Mouse (Mus musculus): ENCODE results near the gene Card19. TPM values are rescaled to one million over a fixed set of nuclear protein-coding genes. Genes with fewer than 3 reads are reported as not detected.

Gene Card19
- polyA plus RNA-seq, 1 experiment from 2014 or later: 81.2 TPM

- Histone ChIP-seq H3K9me3 (replicated peaks) (no peaks in the 10 kb centered on the region), H3K4me3 (no peak overlapping the region), H3K27ac (ENCODE audit: poor library complexity, severe bottlenecking) (no peak overlapping the region), H3K9ac (no peak overlapping the region), H3K36me3 (no peaks in the 10 kb centered on the region), H3K4me1 (replicated peaks) (peaks cover 18% of the 10 kb centered on the region), H3K27me3 (replicated peaks) (peaks cover 5% of the 10 kb centered on the region; the same call in 1 of the 2 replicates), H3K4me2 (no peak overlapping the region)
- no peak for ATAC-seq (ENCODE audit: insufficient number of reproducible peaks, low FRiP score)
- whole genome bisulfite sequencing: 86% methylated on average over 11 of the region's 11 CpGs
These were observed 45.2 kb downstream of the Card19 start for GRCm38 (mm10) chr13:49170623-49171022.

- Histone ChIP-seq H3K36me3 (no peaks in the 10 kb centered on the region), H3K4me3 (no peak overlapping the region), H3K4me2 (no peak overlapping the region), H3K9me3 (replicated peaks) (no peaks in the 10 kb centered on the region), H3K9ac (no peak overlapping the region), H3K4me1 (replicated peaks) (peaks cover 18% of the 10 kb centered on the region), H3K27me3 (replicated peaks) (peaks cover 5% of the 10 kb centered on the region; the same call in 1 of the 2 replicates), H3K27ac (ENCODE audit: poor library complexity, severe bottlenecking) (no peak overlapping the region)
- peak; percentile 52; the same call in 1 of the 2 replicates for ATAC-seq (ENCODE audit: insufficient number of reproducible peaks, low FRiP score)
- 14% methylated on average over 17 of the region's 17 CpGs for WGBS
These were observed 46.2 kb downstream of the Card19 start for GRCm38 (mm10) chr13:49169448-49170207.

- no peaks in the 10 kb centered on the region for H3K27me3 ChIP-seq (replicated peaks)
- H3K4me1 ChIP-seq (replicated peaks): peaks cover 11% of the 10 kb centered on the region
- no peak for ATAC-seq (ENCODE audit: insufficient number of reproducible peaks, low FRiP score)
- no peaks in the 10 kb centered on the region for H3K9me3 ChIP-seq (replicated peaks)
- no peak overlapping the region for H3K4me2 ChIP-seq
- H3K36me3 ChIP-seq: no peaks in the 10 kb centered on the region
- 66% methylated on average over 9 of the region's 9 CpGs for WGBS
- H3K9ac ChIP-seq: no peak overlapping the region
- no peak overlapping the region for H3K4me3 ChIP-seq
- H3K27ac ChIP-seq (ENCODE audit: poor library complexity, severe bottlenecking): no peak overlapping the region
These were observed 48.8 kb downstream of the Card19 start for GRCm38 (mm10) chr13:49167081-49167480.

- no peak overlapping the region for H3K4me3 ChIP-seq
- H3K9me3 ChIP-seq (replicated peaks): no peaks in the 10 kb centered on the region
These were observed 52.2 kb downstream of the Card19 start for GRCm38 (mm10) chr13:49163645-49164044.

GRCm38 (mm10) chr13:49162722-49163121 is 53.1 kb downstream of the Card19 start:
- Histone ChIP-seq H3K9me3 (replicated peaks) (no peaks in the 10 kb centered on the region), H3K9ac (no peak overlapping the region), H3K4me3 (no peak overlapping the region), H3K27me3 (replicated peaks) (peaks cover 14% of the 10 kb centered on the region), H3K27ac (ENCODE audit: poor library complexity, severe bottlenecking) (no peak overlapping the region), H3K4me2 (no peak overlapping the region), H3K36me3 (no peaks in the 10 kb centered on the region), H3K4me1 (replicated peaks) (no peaks in the 10 kb centered on the region)
- 65% methylated on average over 4 of the region's 4 CpGs for WGBS
- no peak for ATAC-seq (ENCODE audit: insufficient number of reproducible peaks, low FRiP score)

More at GRCm38 (mm10) chr13:49163645-49164044, 52.2 kb downstream of the Card19 start:
- H3K4me1 ChIP-seq (replicated peaks): no peaks in the 10 kb centered on the region
- no peak overlapping the region for H3K9ac ChIP-seq
- no peak for ATAC-seq (ENCODE audit: insufficient number of reproducible peaks, low FRiP score)
- H3K4me2 ChIP-seq: no peak overlapping the region
- WGBS: 35% methylated on average over 7 of the region's 7 CpGs
- no peaks in the 10 kb centered on the region for H3K36me3 ChIP-seq
- H3K27ac ChIP-seq (ENCODE audit: poor library complexity, severe bottlenecking): no peak overlapping the region
- peaks cover 9% of the 10 kb centered on the region for H3K27me3 ChIP-seq (replicated peaks)

GRCm38 (mm10) chr13:49161236-49161635 is 54.6 kb downstream of the Card19 start:
- no peaks in the 10 kb centered on the region for H3K4me1 ChIP-seq (replicated peaks)
- no peak overlapping the region for H3K4me3 ChIP-seq
- no peak overlapping the region for H3K27ac ChIP-seq (ENCODE audit: poor library complexity, severe bottlenecking)
- WGBS: 53% methylated on average over 2 of the region's 2 CpGs
- no peak overlapping the region for H3K9ac ChIP-seq
- H3K36me3 ChIP-seq: no peaks in the 10 kb centered on the region
- ATAC-seq (ENCODE audit: insufficient number of reproducible peaks, low FRiP score): no peak
- no peak overlapping the region for H3K4me2 ChIP-seq
- H3K27me3 ChIP-seq (replicated peaks): peaks cover 14% of the 10 kb centered on the region
- peaks cover 6% of the 10 kb centered on the region for H3K9me3 ChIP-seq (replicated peaks)

GRCm38 (mm10) chr13:49158040-49158713 is 57.7 kb downstream of the Card19 start:
- H3K4me3 ChIP-seq: no peak overlapping the region
- peaks cover 14% of the 10 kb centered on the region for H3K27me3 ChIP-seq (replicated peaks)
- H3K4me1 ChIP-seq (replicated peaks): peaks cover 14% of the 10 kb centered on the region
- no peak overlapping the region for H3K4me2 ChIP-seq
- H3K36me3 ChIP-seq: no peaks in the 10 kb centered on the region
- no peak overlapping the region for H3K27ac ChIP-seq (ENCODE audit: poor library complexity, severe bottlenecking)
- 67% methylated on average over 10 of the region's 10 CpGs for WGBS
- ATAC-seq (ENCODE audit: insufficient number of reproducible peaks, low FRiP score): no peak
- H3K9ac ChIP-seq: no peak overlapping the region
- H3K9me3 ChIP-seq (replicated peaks): peaks cover 6% of the 10 kb centered on the region

- H3K4me3 ChIP-seq: no peak overlapping the region
- no peak overlapping the region for H3K27ac ChIP-seq (ENCODE audit: poor library complexity, severe bottlenecking)
- no peak overlapping the region for H3K4me2 ChIP-seq
- peaks cover 14% of the 10 kb centered on the region for H3K27me3 ChIP-seq (replicated peaks)
- 66% methylated on average over 4 of the region's 4 CpGs for WGBS
- H3K9ac ChIP-seq: no peak overlapping the region
- H3K4me1 ChIP-seq (replicated peaks): peaks cover 14% of the 10 kb centered on the region
- H3K9me3 ChIP-seq (replicated peaks): peaks cover 6% of the 10 kb centered on the region
- H3K36me3 ChIP-seq: no peaks in the 10 kb centered on the region
- ATAC-seq (ENCODE audit: insufficient number of reproducible peaks, low FRiP score): no peak
These were observed 59.2 kb downstream of the Card19 start for GRCm38 (mm10) chr13:49156645-49157044.

- peaks cover 6% of the 10 kb centered on the region for H3K9me3 ChIP-seq (replicated peaks)
- 58% methylated on average over 7 of the region's 7 CpGs for WGBS
- no peak overlapping the region for H3K9ac ChIP-seq
- no peak overlapping the region for H3K27ac ChIP-seq (ENCODE audit: poor library complexity, severe bottlenecking)
- no peak for ATAC-seq (ENCODE audit: insufficient number of reproducible peaks, low FRiP score)
- H3K4me2 ChIP-seq: no peak overlapping the region
- no peaks in the 10 kb centered on the region for H3K36me3 ChIP-seq
- peaks cover 14% of the 10 kb centered on the region for H3K4me1 ChIP-seq (replicated peaks)
- no peak overlapping the region for H3K4me3 ChIP-seq
- peaks cover 30% of the 10 kb centered on the region for H3K27me3 ChIP-seq (replicated peaks)
These were observed 61.2 kb downstream of the Card19 start for GRCm38 (mm10) chr13:49154621-49155020.

DNA sequence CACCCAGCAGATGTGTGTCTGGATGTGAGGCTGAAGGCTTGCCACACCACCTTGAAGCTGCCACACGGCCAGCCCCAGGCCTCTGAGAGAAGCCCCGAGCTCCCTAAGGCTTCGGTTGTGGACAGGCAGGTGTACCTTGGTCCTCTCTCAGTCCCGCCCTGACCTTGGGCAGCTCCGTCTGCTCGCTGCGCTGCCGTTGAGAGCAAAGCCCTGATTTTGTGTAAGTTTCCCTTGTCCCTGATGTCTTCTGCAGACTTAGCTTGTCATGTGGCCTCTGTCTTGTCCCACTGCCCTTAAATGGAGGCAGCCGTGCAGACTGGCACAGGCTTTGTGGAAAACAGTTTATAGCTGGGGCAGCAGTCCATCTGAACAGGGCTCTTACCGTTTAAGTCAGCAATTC is 61.8 kb downstream of the Card19 start:
- Histone ChIP-seq H3K4me1 (replicated peaks) (peaks cover 14% of the 10 kb centered on the region), H3K9me3 (replicated peaks) (peaks cover 6% of the 10 kb centered on the region), H3K4me2 (no peak overlapping the region), H3K9ac (no peak overlapping the region), H3K27ac (ENCODE audit: poor library complexity, severe bottlenecking) (peak overlapping the region; percentile 37; the same call in 1 of the 2 replicates), H3K4me3 (no peak overlapping the region), H3K36me3 (no peaks in the 10 kb centered on the region), H3K27me3 (replicated peaks) (peaks cover 31% of the 10 kb centered on the region)
- 62% methylated on average over 10 of the region's 10 CpGs for WGBS
- ATAC-seq (ENCODE audit: insufficient number of reproducible peaks, low FRiP score): no peak
